Mouse (Mus musculus): ENCODE measurements around the gene Ddx55. TPM values are rescaled to one million over a fixed set of nuclear protein-coding genes. Genes with fewer than 3 reads are reported as not detected.

Ddx55 gene
- polyA plus RNA-seq, 1 experiment from 2014 or later, result 14.1 TPM

DNA sequence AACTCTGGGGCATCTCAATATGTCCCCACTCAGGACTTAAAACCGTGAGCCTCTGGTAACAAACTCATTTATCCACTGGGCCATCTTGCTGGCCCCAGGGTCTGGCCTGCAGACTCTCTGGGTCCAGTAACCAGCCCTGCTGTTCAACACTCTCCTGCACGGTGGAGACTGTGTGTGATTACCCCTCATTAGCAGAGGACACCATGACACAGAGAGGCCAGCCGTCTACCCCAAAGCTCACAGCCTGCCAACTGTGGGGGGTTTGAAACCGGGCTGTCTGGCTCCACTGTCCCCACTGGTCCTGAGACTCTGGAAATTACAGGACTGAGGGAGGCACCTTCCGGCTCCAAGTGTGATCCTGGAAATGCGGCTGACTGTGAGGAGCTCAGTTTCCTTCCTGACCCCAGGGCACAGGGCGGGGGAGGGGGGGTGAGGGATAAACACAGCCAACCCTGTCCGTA lies 23.4 kb upstream of the Ddx55 start:
- Histone ChIP-seq H3K4me3 (ENCODE audit: low read depth, low read length) (peak overlapping the region; percentile 76), H3K27ac (ENCODE audit: low read depth) (peak overlapping the region; percentile 66; the same call in 1 of the 2 replicates), H3K9me3 (ENCODE audit: low read depth, low read length) (no peaks in the 10 kb centered on the region), H3K4me2 (peak overlapping the region; percentile 90), H3K4me1 (ENCODE audit: insufficient read depth) (peaks cover 10% of the 10 kb centered on the region; the same call in 1 of the 2 replicates), H3K9ac (peak overlapping the region; percentile 24; the same call in 1 of the 2 replicates), H3K36me3 (ENCODE audit: insufficient read depth) (no peaks in the 10 kb centered on the region), H3K27me3 (ENCODE audit: insufficient read depth, low read length) (no peaks in the 10 kb centered on the region)
- DNase-seq (peak; percentile 40), ATAC-seq (ENCODE audit: insufficient read depth) (no peak)
- WGBS, result 17% methylated on average over 8 of the region's 8 CpGs
- TF ChIP-seq CTCF (IDR thresholded peaks at IDR 0.05; ENCODE audit: low read depth), result no peak

DNA sequence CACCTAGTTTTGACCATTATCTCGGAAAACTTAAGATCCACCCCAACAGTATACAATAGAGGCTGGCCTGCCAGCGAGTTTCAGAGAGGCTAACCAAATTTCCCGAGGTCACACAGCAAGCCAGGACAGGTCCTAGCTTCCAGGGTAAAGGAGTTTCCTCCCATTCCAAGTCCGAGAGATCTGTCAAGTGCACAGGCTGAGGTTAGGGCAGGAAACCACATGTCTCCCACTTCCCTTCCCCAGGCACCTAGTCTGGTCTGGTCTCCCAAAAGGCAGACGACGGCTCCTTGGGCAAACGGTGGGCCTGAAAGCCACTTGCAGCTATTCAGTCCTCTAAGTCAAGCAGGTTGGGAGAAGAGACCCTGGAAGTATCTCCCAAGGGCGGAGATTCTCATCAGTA lies 23.0 kb upstream of the Ddx55 start:
- no peak for ATAC-seq (ENCODE audit: insufficient read depth)

GRCm38 (mm10) chr5:124530655-124531582 lies 21.7 kb upstream of the Ddx55 start, which contains the start of gene Rilpl1:
TSS of gene Rilpl1 (minus strand) at chr5:124531391.
- ATAC-seq (ENCODE audit: insufficient read depth) (peak; percentile 92), DNase-seq (peak; percentile 92)
- Histone ChIP-seq H3K4me3 (ENCODE audit: low read depth, low read length) (peak within 1 kb of the TSS; percentile 76), H3K9ac (peak within 1 kb of the TSS; percentile 74), H3K4me1 (ENCODE audit: insufficient read depth) (peaks cover 10% of the 10 kb centered on the region; the same call in 1 of the 2 replicates), H3K27me3 (ENCODE audit: insufficient read depth, low read length) (no peaks in the 10 kb centered on the region), H3K36me3 (ENCODE audit: insufficient read depth) (no peaks in the 10 kb centered on the region), H3K27ac (ENCODE audit: low read depth) (peak within 1 kb of the TSS; percentile 79), H3K9me3 (ENCODE audit: low read depth, low read length) (no peaks in the 10 kb centered on the region), H3K4me2 (peak within 1 kb of the TSS; percentile 90)
- TF ChIP-seq CTCF (IDR thresholded peaks at IDR 0.05; ENCODE audit: low read depth), result no peak
- WGBS, result under 1% methylated on average over 83 of the region's 96 CpGs

More for the DNA sequence above, 23.0 kb upstream of the Ddx55 start:
- 44% methylated on average over 8 of the region's 8 CpGs for WGBS
- DNase-seq, result no peak
- H3K9me3 ChIP-seq (ENCODE audit: low read depth, low read length), result no peaks in the 10 kb centered on the region
- no peak overlapping the region for H3K27ac ChIP-seq (ENCODE audit: low read depth)
- peaks cover 10% of the 10 kb centered on the region; the same call in 1 of the 2 replicates for H3K4me1 ChIP-seq (ENCODE audit: insufficient read depth)
- H3K9ac ChIP-seq, result peak overlapping the region; percentile 74
- no peaks in the 10 kb centered on the region for H3K36me3 ChIP-seq (ENCODE audit: insufficient read depth)
- H3K4me2 ChIP-seq, result peak overlapping the region; percentile 90
- TF ChIP-seq CTCF (IDR thresholded peaks at IDR 0.05; ENCODE audit: low read depth), result no peak
- peak overlapping the region; percentile 76 for H3K4me3 ChIP-seq (ENCODE audit: low read depth, low read length)
- no peaks in the 10 kb centered on the region for H3K27me3 ChIP-seq (ENCODE audit: insufficient read depth, low read length)

DNA sequence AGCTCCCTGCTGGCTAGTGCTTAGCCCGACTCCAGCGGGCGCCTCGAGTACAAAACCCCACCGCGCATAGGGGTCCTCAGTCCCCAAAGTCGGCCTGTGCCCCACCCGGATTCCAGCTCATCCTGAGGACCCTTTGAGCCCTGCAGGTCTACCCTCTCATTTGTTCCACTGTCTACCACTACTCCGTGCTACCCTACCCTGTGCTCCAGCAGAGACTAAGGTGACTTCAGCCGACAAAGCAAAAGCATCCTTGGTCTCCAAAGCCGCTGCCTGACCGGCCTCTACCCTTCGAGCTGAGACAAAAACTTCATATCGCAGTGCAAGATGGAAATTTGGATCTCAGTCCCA lies 21.1 kb upstream of the Ddx55 start:
- ATAC-seq (ENCODE audit: insufficient read depth) (peak; percentile 61), DNase-seq (peak; percentile 30)
- Histone ChIP-seq H3K9ac (peak overlapping the region; percentile 74), H3K9me3 (ENCODE audit: low read depth, low read length) (no peaks in the 10 kb centered on the region), H3K27me3 (ENCODE audit: insufficient read depth, low read length) (no peaks in the 10 kb centered on the region), H3K4me2 (peak overlapping the region; percentile 90), H3K4me3 (ENCODE audit: low read depth, low read length) (peak overlapping the region; percentile 76), H3K36me3 (ENCODE audit: insufficient read depth) (no peaks in the 10 kb centered on the region), H3K4me1 (ENCODE audit: insufficient read depth) (peaks cover 10% of the 10 kb centered on the region; the same call in 1 of the 2 replicates), H3K27ac (ENCODE audit: low read depth) (peak overlapping the region; percentile 79)
- 14% methylated on average over 14 of the region's 14 CpGs for WGBS
- TF ChIP-seq CTCF (IDR thresholded peaks at IDR 0.05; ENCODE audit: low read depth), result no peak

DNA sequence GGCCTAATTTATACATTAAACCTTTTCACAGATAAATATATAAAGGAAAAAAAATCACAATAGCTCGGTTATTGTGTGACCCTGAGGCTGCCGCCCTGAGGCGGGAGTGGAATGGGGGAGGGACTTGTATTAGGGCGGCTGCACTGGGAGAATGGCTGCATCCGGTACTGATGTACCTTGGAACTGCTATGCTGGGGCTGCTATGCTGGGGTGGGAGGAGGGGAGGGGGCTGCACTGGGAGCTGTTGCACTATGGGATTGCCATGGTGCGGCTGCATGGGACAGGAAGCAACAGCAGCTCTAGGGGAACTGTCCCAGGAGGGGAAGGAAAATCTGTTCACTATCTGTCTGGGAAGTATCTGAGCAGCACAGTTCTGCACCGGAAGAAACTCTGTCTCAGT lies 20.2 kb upstream of the Ddx55 start:
- no peak for TF ChIP-seq CTCF (IDR thresholded peaks at IDR 0.05; ENCODE audit: low read depth)
- no peak for ATAC-seq (ENCODE audit: insufficient read depth)
- Histone ChIP-seq H3K9me3 (ENCODE audit: low read depth, low read length) (no peaks in the 10 kb centered on the region), H3K27me3 (ENCODE audit: insufficient read depth, low read length) (no peaks in the 10 kb centered on the region), H3K4me3 (ENCODE audit: low read depth, low read length) (no peak overlapping the region), H3K4me2 (no peak overlapping the region), H3K36me3 (ENCODE audit: insufficient read depth) (no peaks in the 10 kb centered on the region), H3K27ac (ENCODE audit: low read depth) (peak overlapping the region; percentile 54), H3K9ac (no peak overlapping the region; the same call in 1 of the 2 replicates), H3K4me1 (ENCODE audit: insufficient read depth) (peaks cover 10% of the 10 kb centered on the region; the same call in 1 of the 2 replicates)
- WGBS, result 25% methylated on average over 7 of the region's 7 CpGs
- DNase-seq, result peak; percentile 44

- Histone ChIP-seq H3K27me3 (ENCODE audit: insufficient read depth, low read length) (no peaks in the 10 kb centered on the region), H3K4me2 (no peak overlapping the region), H3K36me3 (ENCODE audit: insufficient read depth) (no peaks in the 10 kb centered on the region), H3K9me3 (ENCODE audit: low read depth, low read length) (no peaks in the 10 kb centered on the region), H3K9ac (no peak overlapping the region), H3K4me1 (ENCODE audit: insufficient read depth) (peaks cover 5% of the 10 kb centered on the region; the same call in 1 of the 2 replicates), H3K27ac (ENCODE audit: low read depth) (no peak overlapping the region), H3K4me3 (ENCODE audit: low read depth, low read length) (no peak overlapping the region)
- DNase-seq (no peak), ATAC-seq (ENCODE audit: insufficient read depth) (no peak)
- TF ChIP-seq CTCF (IDR thresholded peaks at IDR 0.05; ENCODE audit: low read depth), result no peak
- whole genome bisulfite sequencing, result 54% methylated on average over 5 of the region's 5 CpGs
Measured at GRCm38 (mm10) chr5:124535016-124535415, 17.6 kb upstream of the Ddx55 start.

- H3K27ac ChIP-seq (ENCODE audit: low read depth), result no peak overlapping the region
- H3K36me3 ChIP-seq (ENCODE audit: insufficient read depth), result no peaks in the 10 kb centered on the region
- peak overlapping the region; percentile 8; the same call in 1 of the 2 replicates for H3K4me3 ChIP-seq (ENCODE audit: low read depth, low read length)
- H3K27me3 ChIP-seq (ENCODE audit: insufficient read depth, low read length), result no peaks in the 10 kb centered on the region
- ATAC-seq (ENCODE audit: insufficient read depth) (no peak), DNase-seq (peak; percentile 75)
- no peaks in the 10 kb centered on the region for H3K4me1 ChIP-seq (ENCODE audit: insufficient read depth)
- TF ChIP-seq CTCF (IDR thresholded peaks at IDR 0.05; ENCODE audit: low read depth), result no peak
- H3K4me2 ChIP-seq, result peak overlapping the region; percentile 53
- no peaks in the 10 kb centered on the region for H3K9me3 ChIP-seq (ENCODE audit: low read depth, low read length)
- 1% methylated on average over 17 of the region's 17 CpGs for WGBS
- H3K9ac ChIP-seq, result peak overlapping the region; percentile 29
Measured at GRCm38 (mm10) chr5:124536776-124537175, 15.9 kb upstream of the Ddx55 start.

Data from lung, embryonic 14.5 days (tissue).